Mouse (Mus musculus) E14TG2a.4 (cell line): ENCODE results near the gene Lcorl.

Experiments
- CTCF ChIP-seq: conservative IDR thresholded peaks from 2 replicates; pipeline ENCODE4 v1.5.1; 2014; ENCODE audit warnings: low read length
- POU5F1 ChIP-seq: IDR thresholded peaks from 2 replicates; pipeline ENCODE4 v1.6.1; 2014; ENCODE audit warnings: low read length, borderline replicate concordance

DNA sequence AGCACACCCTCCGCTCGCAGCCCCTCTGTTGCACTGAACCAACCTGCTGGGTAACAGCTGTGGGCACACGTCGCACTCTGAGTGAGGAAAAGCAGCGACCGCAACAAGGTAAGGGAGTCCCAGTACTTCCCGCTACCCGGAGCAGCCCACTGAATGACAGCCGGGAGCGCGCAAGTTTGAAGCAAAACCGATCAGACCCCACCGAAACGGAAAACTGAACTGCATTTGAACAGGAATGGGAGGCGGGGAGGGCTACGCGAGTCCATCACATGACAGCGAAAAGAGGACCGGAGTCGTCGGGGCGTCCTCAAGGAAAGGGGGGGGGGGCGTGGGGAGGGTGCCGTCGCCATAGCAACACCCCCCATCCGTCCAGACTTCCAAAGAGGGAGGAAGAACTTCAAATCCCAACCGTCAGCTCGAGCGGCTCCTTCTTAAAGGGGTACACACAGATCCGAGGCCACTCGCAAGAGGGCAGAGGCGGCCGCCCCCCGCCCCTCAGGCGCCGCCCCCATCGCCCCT, 1.1 kb downstream of the Lcorl start:
- TF ChIP-seq POU5F1 (no peak), CTCF (no peak)
